Mouse (Mus musculus) fat pad, adult 2 months (tissue): Measurements from ENCODE around the gene Gm14698.
"Not testable (repeated sequence)": the region's sequence is repeated elsewhere in the genome, so short reads cannot be mapped to it uniquely, and the experiment has no call there.

Experiments
- DNase-seq: peaks from one replicate; pipeline ENCODE4 v3.0.0-alpha.2; 2011; ENCODE audit warnings: low read depth, low spot score; ENCODE audit errors: extremely low read depth

Gene Gm14698

GRCm38 (mm10) chrX:68821059-68821458 is at the start of gene Gm14698:
Gm14698 (plus strand) TSS chrX:68821093.
- DNase-seq, result not testable (repeated sequence)

- DNase-seq, result not testable (repeated sequence)
Observed at GRCm38 (mm10) chrX:68820449-68820848, 444 bp upstream of the Gm14698 start.

GRCm38 (mm10) chrX:68839548-68840444 is 18.9 kb downstream of the Gm14698 start:
- DNase-seq, result no peak

GRCm38 (mm10) chrX:68865145-68865544 is 44.3 kb downstream of the Gm14698 start:
- no peak for DNase-seq
